Mouse (Mus musculus): ENCODE results near the gene Cks1b.
A peak's percentile ranks its signal among the peaks of the same experiment; 100 is the strongest.

Cks1b gene

DNA sequence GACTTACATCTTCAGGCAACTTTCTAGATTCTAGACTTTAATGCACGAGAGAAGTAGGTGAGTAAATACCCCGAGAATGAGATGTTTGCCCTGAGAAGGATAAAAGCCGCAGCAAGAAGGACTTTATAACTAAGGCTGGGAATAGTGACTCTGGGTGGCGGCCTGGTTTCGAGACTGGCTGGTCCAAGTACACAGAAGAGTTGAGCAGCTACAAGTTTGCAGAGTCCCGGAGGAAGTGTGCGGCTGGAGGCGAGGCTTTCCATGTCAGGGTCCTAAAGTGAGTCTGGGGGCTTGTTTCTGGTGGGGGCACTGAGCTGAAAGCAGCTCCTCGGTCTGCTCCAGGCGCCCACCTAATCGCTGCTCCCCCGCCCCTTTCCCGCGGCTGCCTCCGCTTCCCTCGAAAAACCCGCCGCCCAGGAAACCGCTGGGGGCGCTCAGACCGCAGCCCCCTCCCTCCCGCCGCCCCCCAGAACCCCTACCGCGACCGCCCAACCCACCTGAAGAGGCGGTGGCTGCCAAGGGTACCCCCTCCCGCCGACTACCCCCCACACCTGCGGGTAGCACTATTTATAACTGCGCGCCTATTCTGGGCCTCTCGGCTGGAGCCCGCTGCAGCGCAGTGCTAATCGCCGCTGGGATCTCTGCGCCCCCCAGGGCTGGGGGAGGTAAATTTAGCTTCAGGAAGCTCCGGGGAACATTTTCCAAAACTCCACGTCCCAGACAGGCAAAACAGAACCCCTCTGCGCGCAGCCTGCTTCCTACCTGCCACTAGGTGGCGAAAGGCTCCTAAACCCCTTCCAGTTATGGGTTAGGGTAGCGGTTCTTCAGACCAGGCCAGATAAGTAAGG lies 22.2 kb downstream of the Cks1b start:
- peak; percentile 90 for DNase-seq (ENCODE audit: low read depth, low spot score)

GRCm38 (mm10) chr3:89395419-89395805 lies 22.8 kb downstream of the Cks1b start:
- no peak for DNase-seq (ENCODE audit: low read depth, low spot score)

DNA sequence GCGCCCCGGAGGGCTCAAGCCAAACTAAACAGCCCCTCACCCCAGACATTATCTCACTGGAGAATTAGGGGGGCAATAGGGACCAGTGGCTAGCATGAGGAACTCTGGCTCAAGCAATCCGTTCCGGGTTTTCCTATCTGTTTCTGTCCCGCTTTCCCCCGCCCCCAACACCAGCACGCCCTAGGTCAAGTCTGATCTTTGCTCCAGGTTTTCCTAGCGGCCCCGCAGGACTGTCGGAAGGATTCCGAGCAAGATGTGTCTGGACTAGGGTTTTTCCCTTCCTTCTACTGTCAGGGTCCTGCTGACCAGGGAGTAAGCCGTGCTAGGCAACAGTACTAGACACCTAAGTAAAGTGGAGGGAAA lies 23.3 kb downstream of the Cks1b start:
- DNase-seq (ENCODE audit: low read depth, low spot score) = peak; percentile 97

DNA sequence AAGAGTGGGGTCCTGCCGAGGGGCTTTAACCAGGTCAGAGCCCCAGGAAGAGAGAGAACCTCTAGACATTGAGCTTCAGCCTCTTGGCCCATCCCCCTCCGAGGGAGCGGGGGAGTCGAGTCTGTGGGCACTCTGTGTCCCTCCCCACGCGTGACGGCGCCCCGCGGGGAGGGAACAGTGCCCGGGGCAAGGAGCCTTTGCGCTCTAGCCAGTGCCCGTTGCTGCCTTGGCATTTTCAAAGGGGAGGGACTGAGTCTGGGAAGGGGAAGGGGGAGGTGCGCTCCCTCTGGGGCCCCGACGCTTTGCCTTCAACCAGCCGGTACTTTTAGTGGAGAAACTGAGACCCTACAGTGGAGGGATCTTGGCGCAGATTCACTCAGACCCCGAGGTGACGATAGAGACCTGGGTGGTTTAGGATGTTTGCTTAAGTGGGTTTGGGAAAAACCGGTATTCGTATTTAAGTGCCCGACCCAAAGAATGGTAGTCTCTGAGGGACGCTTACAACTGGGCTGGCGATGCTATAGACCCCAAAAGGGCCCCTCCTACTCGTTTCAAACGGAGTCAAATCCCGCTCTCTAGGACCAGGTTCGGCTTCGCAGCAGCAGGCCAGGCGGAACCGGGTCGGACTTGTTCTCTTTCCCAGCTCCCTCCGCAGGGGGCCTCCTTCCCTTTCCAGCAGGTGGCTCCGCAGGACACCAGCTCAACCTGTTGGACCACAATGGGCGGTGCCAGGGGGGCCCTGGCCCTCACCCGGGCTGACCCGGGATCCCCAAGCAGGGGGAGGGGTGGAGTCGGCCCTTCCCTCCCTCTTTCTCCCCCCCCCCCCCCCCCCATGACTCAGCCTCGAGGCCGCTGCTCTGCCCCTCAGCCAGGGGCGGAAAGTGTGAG lies 23.9 kb downstream of the Cks1b start, which contains the start of gene Zbtb7b:
TSS of gene Zbtb7b (minus strand) at position 771 of the 888 bp plus-strand sequence.
- DNase-seq (ENCODE audit: low read depth, low spot score) = peak; percentile 85

DNA sequence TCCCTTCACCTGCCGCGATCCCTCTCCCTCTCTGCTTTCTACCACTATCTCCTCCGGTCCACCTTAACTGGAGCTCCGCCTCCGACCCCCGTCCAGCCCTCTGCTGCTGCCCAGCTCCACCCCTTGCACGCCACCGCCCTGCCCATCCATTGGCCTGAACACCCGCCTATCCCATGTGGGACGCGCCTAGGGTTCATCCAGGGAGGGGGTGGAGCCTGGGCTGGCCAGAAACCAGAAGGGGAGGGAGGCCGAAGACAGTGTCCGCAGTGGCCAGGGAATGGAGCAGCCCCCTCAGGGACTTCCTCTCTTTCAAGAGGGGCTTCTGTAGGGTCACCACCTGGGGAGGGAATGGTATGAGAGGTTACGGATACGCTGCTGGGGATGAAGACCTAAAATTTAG lies 24.6 kb downstream of the Cks1b start:
- peak; percentile 99 for DNase-seq (ENCODE audit: low read depth, low spot score)

GRCm38 (mm10) chr3:89392871-89393311 lies 25.3 kb downstream of the Cks1b start:
- DNase-seq (ENCODE audit: low read depth, low spot score) = no peak

DNA sequence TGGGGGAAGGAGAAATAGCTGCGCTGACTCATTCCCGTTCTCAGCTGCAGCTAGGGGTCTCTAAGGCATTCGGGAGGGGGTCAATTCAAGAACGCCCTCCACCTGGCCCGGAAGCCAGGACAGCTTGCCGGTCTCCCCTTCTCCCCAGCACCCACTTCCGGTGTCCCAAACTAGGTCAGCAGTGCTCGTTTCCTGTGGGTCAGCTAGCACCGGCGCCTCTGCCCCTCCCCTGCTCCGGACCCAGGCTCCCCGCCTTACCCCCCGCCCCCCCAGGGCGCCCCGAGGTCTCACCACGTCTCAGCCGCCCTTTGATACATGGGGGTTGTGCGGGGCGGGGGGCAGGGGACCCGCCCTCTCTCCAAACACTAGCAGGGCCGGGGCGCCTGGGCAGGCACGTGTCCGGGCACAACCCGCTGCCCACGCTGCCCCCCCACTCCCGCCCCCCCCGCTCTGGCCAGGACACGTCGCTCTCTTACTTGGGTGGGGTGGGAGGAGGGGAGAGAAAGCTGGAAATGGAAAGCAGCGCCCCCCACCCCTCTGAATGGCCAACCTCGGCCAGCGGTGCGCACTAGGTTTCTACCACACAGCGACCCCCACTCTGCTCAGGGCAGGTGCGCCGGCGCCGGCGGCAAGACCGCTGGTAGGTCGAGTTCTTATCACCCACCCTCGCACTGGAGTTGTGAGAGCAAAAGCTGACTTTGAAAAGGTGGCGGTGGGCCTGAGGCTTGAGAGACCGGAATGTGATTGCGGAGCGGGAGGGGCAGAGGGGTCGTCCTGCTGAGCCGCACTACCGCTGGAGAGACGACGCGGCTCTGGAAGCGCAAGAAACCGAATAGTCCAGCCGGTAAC lies 26.3 kb downstream of the Cks1b start:
- peak; percentile 51 for DNase-seq (ENCODE audit: low read depth, low spot score)

- DNase-seq (ENCODE audit: low read depth, low spot score) = no peak
Observed at GRCm38 (mm10) chr3:89390699-89391662, 27.2 kb downstream of the Cks1b start.

DNA sequence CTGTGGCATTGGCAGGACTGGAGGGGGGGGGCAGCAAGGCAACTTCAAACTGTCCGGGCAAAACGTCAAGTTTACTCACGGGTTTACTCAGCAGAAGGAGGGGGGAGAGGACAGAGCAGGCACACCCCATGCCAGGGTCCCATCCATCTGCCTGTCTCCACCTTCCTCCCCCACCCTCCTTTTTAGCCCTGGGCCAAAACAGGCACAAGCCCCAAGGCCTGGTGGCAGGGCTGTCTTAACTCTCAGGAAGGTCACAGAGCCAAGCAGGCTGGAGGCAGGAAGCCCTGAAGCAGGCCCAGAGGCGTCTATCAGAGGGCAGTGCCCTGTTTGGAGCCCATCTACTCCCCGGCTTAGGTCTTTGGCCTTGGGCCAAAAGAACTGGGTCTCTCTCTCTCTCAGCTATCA lies 28.1 kb downstream of the Cks1b start:
- no peak for DNase-seq (ENCODE audit: low read depth, low spot score)

DNA sequence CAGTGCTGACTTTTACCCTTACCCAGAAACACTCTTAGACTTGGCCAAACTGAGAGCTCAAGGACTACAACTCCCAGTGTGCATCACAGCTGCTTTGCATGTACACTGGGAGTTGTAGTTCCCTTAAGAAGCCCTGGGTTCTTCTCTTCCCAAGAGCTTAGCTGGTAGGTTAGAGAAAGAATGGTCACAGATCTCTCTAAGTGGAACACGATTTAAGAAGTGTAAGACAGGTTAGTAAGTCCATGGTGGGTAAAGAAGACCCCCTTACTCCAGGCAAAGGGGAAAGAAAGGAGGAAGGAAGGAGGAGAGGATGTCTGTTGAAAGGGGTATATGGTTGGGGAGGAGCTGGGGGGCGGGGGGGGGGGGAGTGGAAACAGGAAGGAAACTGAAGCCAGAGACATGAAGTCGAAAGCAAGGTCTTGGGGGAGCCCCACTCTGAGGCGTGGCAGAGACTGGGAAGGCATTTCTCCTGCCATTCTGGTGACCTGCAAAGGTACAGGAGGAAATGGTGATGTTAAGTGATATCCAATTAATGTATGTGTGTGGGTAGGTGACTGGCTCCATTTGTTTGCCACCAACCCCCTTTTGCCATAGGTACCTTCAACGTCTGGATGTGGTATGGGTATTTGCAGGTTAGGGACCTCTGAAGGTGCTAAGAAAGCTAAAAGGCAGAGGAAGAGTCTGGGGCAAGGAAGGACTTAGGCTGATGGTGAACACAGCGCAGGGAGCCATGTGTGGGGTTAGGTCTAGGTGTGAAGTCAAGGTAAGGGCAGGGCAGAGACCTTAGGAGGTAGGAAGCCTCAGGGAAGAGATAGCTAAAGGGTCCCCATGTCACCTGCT lies 29.1 kb downstream of the Cks1b start:
- peak; percentile 62 for DNase-seq (ENCODE audit: low read depth, low spot score)

DNA sequence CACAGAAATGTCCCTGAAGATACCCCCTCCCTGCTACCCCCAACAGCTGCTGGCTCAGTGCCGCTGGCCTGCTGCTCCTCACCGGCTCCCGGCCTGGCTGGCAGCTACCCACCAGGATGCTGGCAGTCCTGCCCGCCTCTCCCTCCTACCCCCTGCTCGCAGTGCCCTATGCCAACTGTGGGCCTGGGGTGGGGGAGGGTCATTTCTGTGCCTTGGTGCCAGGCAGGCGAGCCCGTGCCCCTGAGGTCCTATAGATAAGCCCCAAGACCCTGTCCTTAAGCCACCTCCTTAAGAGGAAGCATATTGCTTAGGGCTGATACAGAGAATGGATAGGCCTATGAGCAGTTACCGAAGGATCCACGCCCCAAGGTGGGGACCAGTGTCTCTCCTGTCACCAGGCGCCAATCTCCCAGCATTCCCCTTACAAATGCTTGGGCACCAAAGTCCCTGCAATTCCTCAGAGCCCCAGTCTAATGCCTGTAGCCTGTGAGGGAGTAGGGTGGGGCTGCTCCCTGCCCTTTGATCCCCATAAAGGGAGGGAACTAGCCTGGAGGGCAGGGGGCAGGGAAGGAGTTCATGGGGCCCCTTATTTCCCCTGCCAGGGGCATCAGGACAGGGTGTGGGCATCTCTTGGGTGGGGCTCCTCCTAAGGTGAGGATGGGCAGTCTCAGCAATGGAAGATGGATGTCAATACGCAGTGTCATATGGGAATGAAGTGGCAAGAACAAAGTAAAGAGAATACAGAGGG lies 29.9 kb downstream of the Cks1b start:
- DNase-seq (ENCODE audit: low read depth, low spot score) = no peak

GRCm38 (mm10) chr3:89387632-89388031 lies 30.6 kb downstream of the Cks1b start:
- DNase-seq (ENCODE audit: low read depth, low spot score) = no peak

DNA sequence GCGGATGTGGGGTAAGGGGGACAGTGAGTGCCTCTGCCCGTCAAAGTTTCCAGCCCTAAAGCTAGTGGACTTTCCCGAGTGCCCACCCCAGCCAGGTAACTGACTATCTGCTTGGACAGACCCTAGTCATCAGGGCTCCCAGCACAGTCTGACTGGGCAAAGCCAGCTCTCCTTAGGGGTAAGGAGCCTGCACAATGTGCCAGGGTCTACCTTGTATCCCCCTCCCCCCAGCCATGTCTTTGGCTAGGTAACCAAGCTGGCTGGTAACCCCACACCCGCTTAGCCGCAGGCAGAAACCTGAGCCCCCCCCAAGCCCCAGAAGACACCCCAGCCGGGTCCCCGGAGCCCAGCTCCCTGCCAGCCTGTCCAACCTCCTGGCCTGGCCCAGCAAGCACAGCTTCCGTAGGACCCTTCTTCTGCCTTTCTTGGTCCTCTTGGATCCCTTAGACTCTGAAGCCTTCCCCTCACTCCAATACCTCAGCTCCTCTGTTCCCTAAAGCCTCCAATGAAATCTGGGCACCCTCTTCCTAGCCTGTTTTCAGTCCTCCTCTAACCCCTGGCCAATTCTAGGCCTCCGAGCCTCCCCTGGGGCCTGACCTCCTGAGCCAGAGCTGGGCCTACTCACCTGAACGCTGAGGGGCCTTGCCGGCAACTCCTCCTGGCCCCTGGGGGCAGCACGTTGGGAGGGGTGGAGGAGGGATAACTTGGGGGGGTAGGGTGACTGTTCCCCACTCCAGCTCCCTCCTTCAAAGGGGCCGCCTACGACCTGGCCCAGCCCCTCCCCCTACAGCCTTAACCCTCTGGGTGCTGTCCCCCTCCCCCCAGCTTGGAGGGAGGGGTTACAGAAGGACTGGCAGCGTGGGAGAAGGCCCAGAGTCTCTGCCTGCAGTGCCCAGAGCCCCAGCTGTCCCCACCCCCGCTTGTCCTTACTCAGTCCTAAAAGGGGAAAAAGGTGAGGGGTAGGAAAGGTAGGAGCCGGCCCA lies 31.5 kb downstream of the Cks1b start:
- no peak for DNase-seq (ENCODE audit: low read depth, low spot score)

DNA sequence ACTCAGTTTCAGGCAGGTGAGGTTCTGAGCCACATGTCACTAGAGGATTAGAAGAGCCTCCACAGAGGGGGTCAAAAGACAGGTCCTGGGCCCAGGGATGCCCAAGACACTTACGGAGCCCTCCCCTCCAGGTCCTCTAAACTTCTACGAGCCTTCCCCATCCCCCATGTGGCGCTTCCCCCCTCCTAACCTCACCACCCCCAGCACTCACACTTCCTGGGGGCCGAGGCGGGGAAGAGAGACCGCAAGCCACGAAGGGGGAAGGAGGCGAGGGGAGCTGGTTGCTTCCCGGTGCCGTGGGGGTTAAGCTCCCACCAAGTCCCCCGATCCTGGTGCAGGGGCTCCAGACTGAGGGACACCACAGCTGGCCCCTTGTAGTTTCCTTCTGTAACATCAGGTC lies 32.7 kb downstream of the Cks1b start:
- no peak for DNase-seq (ENCODE audit: low read depth, low spot score)

DNA sequence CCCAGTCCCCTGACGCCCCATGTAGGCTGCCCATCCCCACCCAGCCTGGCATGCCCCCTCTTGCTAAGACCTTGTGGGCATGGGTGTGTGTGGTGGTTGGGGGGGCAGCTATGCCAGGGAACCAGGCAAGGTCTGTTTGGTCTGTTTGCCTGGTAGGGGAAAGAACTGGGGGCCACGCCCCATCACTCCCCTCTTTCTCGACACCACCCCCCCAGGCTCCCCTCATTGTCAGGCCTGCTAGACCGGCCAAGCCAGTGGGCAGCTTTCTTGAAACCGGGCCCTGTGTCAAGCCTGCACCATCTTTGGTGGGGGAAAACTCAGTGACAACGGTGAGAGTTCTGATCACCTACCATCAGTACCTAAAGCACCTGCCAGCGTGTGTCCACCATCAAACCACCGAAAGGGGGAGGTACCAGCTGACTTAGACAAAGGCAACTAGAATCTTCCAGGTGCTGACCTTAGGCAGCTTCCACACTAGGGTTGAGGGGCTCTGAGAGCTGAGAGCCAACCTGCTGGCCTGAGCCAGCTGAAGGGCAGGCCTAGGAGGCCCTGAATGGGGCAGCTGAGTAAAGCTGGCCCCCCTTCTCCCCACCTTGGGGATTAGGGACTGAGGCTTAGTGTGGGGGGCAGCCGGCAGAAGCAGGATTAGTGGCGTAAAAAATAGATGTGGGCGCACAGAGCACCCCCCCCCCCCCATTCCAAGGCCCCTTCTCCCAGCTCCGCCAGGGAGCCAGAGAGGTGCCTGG lies 33.7 kb downstream of the Cks1b start:
- DNase-seq (ENCODE audit: low read depth, low spot score) = no peak

- DNase-seq (ENCODE audit: low read depth, low spot score) = no peak
Observed at GRCm38 (mm10) chr3:89383651-89384255, 34.4 kb downstream of the Cks1b start.
